Mouse (Mus musculus): ENCODE results near the gene Klhl26. TPM values are rescaled to one million over a fixed set of nuclear protein-coding genes. Genes with fewer than 3 reads are reported as not detected.

Gene Klhl26
- polyA plus RNA-seq, 1 experiment, result not detected

GRCm38 (mm10) chr8:70510228-70510915 is 33.6 kb upstream of the Klhl26 start, which contains the start of gene Uba52:
Uba52 (minus strand) TSS chr8:70510801.
- 1% methylated on average over 74 of the region's 74 CpGs for WGBS
- Histone ChIP-seq H3K27ac (ENCODE audit: insufficient read depth, low read depth, low read length) (peak within 1 kb of the TSS; percentile 91), H3K4me1 (ENCODE audit: control insufficient read depth, insufficient read depth, low read length) (peaks cover 17% of the 10 kb centered on the region), H3K4me3 (ENCODE audit: insufficient read depth, low read depth, low read length) (peak within 1 kb of the TSS; percentile 93)
- TF ChIP-seq POLR2A (IDR thresholded peaks at IDR 0.05; ENCODE audit: insufficient read depth, low read depth, low read length), result peak; percentile 67
- no peak for TF ChIP-seq CTCF (IDR thresholded peaks at IDR 0.05; ENCODE audit: insufficient read depth, low read depth, low read length)

GRCm38 (mm10) chr8:70509281-70509952 is 32.6 kb upstream of the Klhl26 start:
- H3K27ac ChIP-seq (ENCODE audit: insufficient read depth, low read depth, low read length), result no peak overlapping the region
- peak overlapping the region; percentile 81 for H3K4me3 ChIP-seq (ENCODE audit: insufficient read depth, low read depth, low read length)
- H3K4me1 ChIP-seq (ENCODE audit: control insufficient read depth, insufficient read depth, low read length), result peaks cover 24% of the 10 kb centered on the region
- no peak for TF ChIP-seq CTCF (IDR thresholded peaks at IDR 0.05; ENCODE audit: insufficient read depth, low read depth, low read length)
- 12% methylated on average over 25 of the region's 25 CpGs for WGBS

DNA sequence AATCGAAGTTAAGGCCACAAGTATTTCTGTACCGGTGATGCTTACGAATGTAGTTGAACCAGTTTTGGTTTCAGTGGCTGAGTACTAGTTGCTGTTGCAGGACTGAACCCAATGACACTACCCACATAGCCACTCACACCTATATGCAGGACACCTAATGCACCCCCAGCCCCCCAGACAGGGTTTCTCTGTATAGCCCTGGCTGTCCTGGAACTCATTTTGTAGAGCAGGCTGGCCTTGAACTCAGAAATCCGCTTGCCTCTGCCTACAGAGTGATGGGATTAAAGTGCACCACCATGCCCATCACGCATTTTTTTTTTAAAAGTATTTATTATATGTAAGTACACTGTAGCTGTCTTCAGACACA is 30.2 kb upstream of the Klhl26 start:
- Histone ChIP-seq H3K27ac (ENCODE audit: insufficient read depth, low read depth, low read length) (no peak overlapping the region), H3K4me1 (ENCODE audit: control insufficient read depth, insufficient read depth, low read length) (peaks cover 46% of the 10 kb centered on the region)
- WGBS, result 63% methylated on average over 5 of the region's 5 CpGs

DNA sequence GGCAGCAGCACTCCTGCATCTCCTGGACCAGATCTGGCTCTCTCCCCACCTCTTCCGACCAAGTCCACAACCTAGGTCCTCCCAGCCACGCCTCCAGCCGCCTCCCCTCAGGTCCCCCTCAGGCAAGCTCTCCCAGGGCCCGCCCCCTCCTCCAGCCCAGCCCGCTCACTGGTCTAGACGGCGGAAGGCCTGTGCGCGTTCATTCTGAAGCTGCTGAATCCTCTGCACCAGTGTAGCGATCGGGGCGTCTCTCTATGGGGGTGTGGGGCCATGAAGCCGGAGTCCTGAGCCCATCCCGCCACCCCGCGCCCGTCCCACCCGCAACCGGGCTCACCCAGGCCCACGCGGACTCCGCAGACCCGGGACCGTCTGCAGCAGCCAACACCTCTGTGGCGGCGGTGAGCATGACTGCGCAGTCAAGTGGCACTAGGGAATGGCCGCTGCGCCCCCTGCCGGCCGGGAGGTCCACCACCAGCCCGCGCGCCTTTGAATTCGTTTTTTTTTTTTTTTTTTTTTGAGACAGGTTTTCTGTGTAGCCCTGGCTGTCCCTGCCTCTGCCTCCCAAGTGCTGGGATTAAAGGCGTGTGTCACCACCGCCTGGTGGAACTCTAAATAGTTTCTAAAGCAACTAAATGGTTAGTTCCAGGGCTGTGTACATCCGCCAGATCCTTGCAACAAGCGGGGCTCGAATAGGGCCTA is 29.7 kb upstream of the Klhl26 start, which contains the start of gene Rex1bd:
Gene Rex1bd (minus strand): TSS at position 425 of the 699 bp plus-strand sequence.
- H3K4me1 ChIP-seq (ENCODE audit: control insufficient read depth, insufficient read depth, low read length), result peaks cover 47% of the 10 kb centered on the region
- H3K27ac ChIP-seq (ENCODE audit: insufficient read depth, low read depth, low read length), result peak within 1 kb of the TSS; percentile 49; the same call in 1 of the 2 replicates
- 2% methylated on average over 40 of the region's 40 CpGs for WGBS
- peak within 1 kb of the TSS; percentile 82 for H3K4me3 ChIP-seq (ENCODE audit: insufficient read depth, low read depth, low read length)
- TF ChIP-seq CTCF (IDR thresholded peaks at IDR 0.05; ENCODE audit: insufficient read depth, low read depth, low read length) (peak; percentile 80; the same call in 1 of the 2 replicates), POLR2A (IDR thresholded peaks at IDR 0.05; ENCODE audit: insufficient read depth, low read depth, low read length) (peak; percentile 53; the same call in 1 of the 2 replicates)

More for the DNA sequence above, 30.2 kb upstream of the Klhl26 start:
- H3K4me3 ChIP-seq (ENCODE audit: insufficient read depth, low read depth, low read length), result no peak overlapping the region
- no peak for TF ChIP-seq CTCF (IDR thresholded peaks at IDR 0.05; ENCODE audit: insufficient read depth, low read depth, low read length)
- TF ChIP-seq POLR2A (IDR thresholded peaks at IDR 0.05; ENCODE audit: insufficient read depth, low read depth, low read length), result no peak

GRCm38 (mm10) chr8:70505698-70506327 is 29.0 kb upstream of the Klhl26 start:
- Histone ChIP-seq H3K4me1 (ENCODE audit: control insufficient read depth, insufficient read depth, low read length) (peaks cover 50% of the 10 kb centered on the region), H3K4me3 (ENCODE audit: insufficient read depth, low read depth, low read length) (peak overlapping the region; percentile 82), H3K27ac (ENCODE audit: insufficient read depth, low read depth, low read length) (peak overlapping the region; percentile 49; the same call in 1 of the 2 replicates)
- 24% methylated on average over 32 of the region's 32 CpGs for WGBS
- TF ChIP-seq CTCF (IDR thresholded peaks at IDR 0.05; ENCODE audit: insufficient read depth, low read depth, low read length), result peak; percentile 15; the same call in 1 of the 2 replicates
- no peak for TF ChIP-seq POLR2A (IDR thresholded peaks at IDR 0.05; ENCODE audit: insufficient read depth, low read depth, low read length)

DNA sequence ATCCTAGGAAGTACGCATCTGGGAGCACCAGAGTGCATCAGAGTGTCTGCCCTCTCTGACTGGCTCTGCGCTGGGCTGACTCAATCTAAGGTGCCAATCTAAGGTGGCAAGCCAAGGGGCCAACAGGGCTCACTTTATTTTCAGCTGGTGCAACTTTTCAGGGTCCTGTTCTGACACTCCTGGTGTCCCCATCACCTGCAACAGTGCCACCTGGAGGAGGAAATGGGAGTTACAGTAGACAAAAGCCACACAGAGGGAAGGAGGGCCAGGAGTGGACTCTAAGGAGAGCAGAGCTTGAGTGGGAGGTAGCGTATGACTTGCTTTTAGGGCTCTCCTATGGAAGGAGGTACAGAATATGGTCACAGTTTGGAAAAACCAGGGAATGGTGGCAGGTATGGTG is 28.1 kb upstream of the Klhl26 start:
- Histone ChIP-seq H3K4me3 (ENCODE audit: insufficient read depth, low read depth, low read length) (no peak overlapping the region), H3K4me1 (ENCODE audit: control insufficient read depth, insufficient read depth, low read length) (peaks cover 53% of the 10 kb centered on the region), H3K27ac (ENCODE audit: insufficient read depth, low read depth, low read length) (peak overlapping the region; percentile 72)
- 43% methylated on average over 3 of the region's 3 CpGs for WGBS
- no peak for TF ChIP-seq POLR2A (IDR thresholded peaks at IDR 0.05; ENCODE audit: insufficient read depth, low read depth, low read length)
- peak; percentile 73; the same call in 1 of the 2 replicates for TF ChIP-seq CTCF (IDR thresholded peaks at IDR 0.05; ENCODE audit: insufficient read depth, low read depth, low read length)

DNA sequence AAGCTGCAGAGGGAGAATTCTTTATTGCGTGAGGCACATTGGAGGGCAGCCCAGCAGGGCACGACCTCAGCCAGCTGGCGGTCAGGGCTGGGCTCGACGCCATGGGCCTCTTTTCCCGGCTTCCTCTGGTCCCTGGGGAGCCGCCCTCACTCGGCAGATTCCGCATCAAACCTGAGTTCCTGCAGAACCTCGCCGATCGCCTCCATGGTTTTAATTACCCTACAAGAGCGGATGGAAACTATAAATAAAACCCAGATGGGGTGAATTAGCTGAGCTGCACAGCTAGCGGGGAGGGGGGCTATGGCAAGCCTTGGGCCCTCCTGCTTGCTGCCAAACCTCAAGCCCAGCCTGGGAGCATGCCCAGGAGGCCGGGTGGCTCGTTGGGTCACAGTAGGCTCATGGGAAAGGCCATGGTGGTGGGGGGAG is 27.5 kb upstream of the Klhl26 start:
- Histone ChIP-seq H3K4me1 (ENCODE audit: control insufficient read depth, insufficient read depth, low read length) (peaks cover 51% of the 10 kb centered on the region), H3K4me3 (ENCODE audit: insufficient read depth, low read depth, low read length) (no peak overlapping the region), H3K27ac (ENCODE audit: insufficient read depth, low read depth, low read length) (peak overlapping the region; percentile 72)
- WGBS, result 7% methylated on average over 16 of the region's 16 CpGs
- TF ChIP-seq CTCF (IDR thresholded peaks at IDR 0.05; ENCODE audit: insufficient read depth, low read depth, low read length), result no peak
- TF ChIP-seq POLR2A (IDR thresholded peaks at IDR 0.05; ENCODE audit: insufficient read depth, low read depth, low read length), result no peak

DNA sequence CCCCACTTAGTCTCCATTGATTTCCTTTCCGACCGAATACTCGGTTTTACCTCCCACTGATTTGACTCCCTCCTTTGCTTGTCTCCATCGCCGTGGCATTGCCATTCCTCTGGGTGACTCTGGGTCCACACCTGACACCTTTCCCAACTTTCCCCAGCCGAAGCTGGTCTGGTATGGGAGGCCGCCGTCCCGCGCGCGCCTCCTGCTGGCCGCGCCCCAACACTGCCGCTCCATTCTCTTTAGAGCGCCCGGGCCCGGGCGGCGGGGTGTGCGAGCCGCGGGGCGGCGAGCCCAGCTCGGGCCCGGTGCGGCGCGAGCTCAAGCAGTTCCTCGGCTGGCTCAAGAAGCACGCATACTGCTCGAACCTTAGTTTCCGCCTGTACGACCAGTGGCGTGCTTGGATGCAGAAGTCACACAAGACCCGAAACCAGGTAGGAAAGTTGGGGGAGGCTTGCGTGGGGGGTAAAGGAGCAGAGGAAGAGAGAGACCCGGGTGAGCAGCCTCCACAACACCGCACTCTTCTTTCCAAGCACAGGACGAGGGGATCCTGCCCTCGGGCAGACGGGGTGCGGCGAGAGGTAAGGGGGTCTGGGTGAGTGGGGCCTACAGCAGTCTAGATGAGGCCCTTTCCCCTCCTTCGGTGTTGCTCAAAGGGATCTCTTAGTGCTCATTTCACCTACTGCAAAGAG is 26.4 kb upstream of the Klhl26 start:
- Histone ChIP-seq H3K4me3 (ENCODE audit: insufficient read depth, low read depth, low read length) (no peak overlapping the region), H3K27ac (ENCODE audit: insufficient read depth, low read depth, low read length) (no peak overlapping the region), H3K4me1 (ENCODE audit: control insufficient read depth, insufficient read depth, low read length) (peaks cover 42% of the 10 kb centered on the region)
- TF ChIP-seq CTCF (IDR thresholded peaks at IDR 0.05; ENCODE audit: insufficient read depth, low read depth, low read length) (peak; percentile 95), POLR2A (IDR thresholded peaks at IDR 0.05; ENCODE audit: insufficient read depth, low read depth, low read length) (no peak)
- 17% methylated on average over 46 of the region's 46 CpGs for WGBS
